Mouse (Mus musculus) hindbrain, embryonic 15.5 days (tissue): Measurements from ENCODE around the gene Hoxa5. TPM values are rescaled to one million over a fixed set of nuclear protein-coding genes. Genes with fewer than 3 reads are reported as not detected.

Experiments
- ATAC-seq: fragments of 200-750 bp; cut with Nextera tagmentation; 2 replicates; pipeline ENCODE4 v1.8.0; 2017; ENCODE audit warnings: low read depth, moderate number of reproducible peaks, moderate TSS enrichment; ENCODE audit not compliant: low FRiP score
- H3K27ac ChIP-seq: fragments of 300-500 bp; sonication (generic); replicated peaks from 2 replicates; pipeline ENCODE4 v1.5.1; 2015; ENCODE audit warnings: mild to moderate bottlenecking, inconsistent platforms
- H3K27me3 ChIP-seq: fragments of 300-500 bp; sonication (generic); 2 replicates; pipeline ENCODE4 v1.6.1; 2015; ENCODE audit warnings: control low read depth, inconsistent platforms
- H3K36me3 ChIP-seq: fragments of 300-500 bp; sonication (generic); 2 replicates; pipeline ENCODE4 v1.6.1; 2015; ENCODE audit warnings: control low read depth, inconsistent platforms
- H3K4me1 ChIP-seq: fragments of 300-500 bp; sonication (generic); replicated peaks from 2 replicates; pipeline ENCODE4 v1.6.1; 2015; ENCODE audit warnings: control low read depth, inconsistent platforms
- H3K4me2 ChIP-seq: fragments of 300-500 bp; sonication (generic); 2 replicates; pipeline ENCODE4 v1.6.1; 2015; ENCODE audit warnings: moderate library complexity, mild to moderate bottlenecking, inconsistent platforms
- H3K4me3 ChIP-seq: fragments of 300-500 bp; sonication (generic); 2 replicates; pipeline ENCODE4 v1.5.1; 2015; ENCODE audit warnings: mild to moderate bottlenecking, inconsistent platforms
- H3K9ac ChIP-seq: fragments of 300-500 bp; sonication (generic); 2 replicates; pipeline ENCODE4 v1.6.1; 2015; ENCODE audit warnings: inconsistent platforms
- H3K9me3 ChIP-seq: fragments of 300-500 bp; sonication (generic); 2 replicates; pipeline ENCODE4 v1.6.1; 2016; ENCODE audit warnings: control low read depth, inconsistent platforms
- WGBS: fragments of 180-500 bp; shearing (Covaris S2); methylation state at CpG from one replicate; pipeline ENCODE4 v1.1.7; 2015; 5-methylcytosine and 5-hydroxymethylcytosine counted together
- polyA plus RNA-seq: library from polyadenylated mRNA; unstranded; fragments of >200 nt; fragmentation: Nextera tagmentation; extraction: Ambion mirVana; gene quantifications from 2 replicates; pipeline ENCODE4 v1.2.1, GENCODE M21; 2015

Gene Hoxa5
- polyA plus RNA-seq, 1 experiment from 2014 or later = 115 TPM

- peak overlapping the region; percentile 97 for H3K4me2 ChIP-seq
- peaks cover 37% of the 10 kb centered on the region for H3K27me3 ChIP-seq
- H3K9ac ChIP-seq = peak overlapping the region; percentile 67
- peak overlapping the region; percentile 89 for H3K27ac ChIP-seq
- peak; percentile 5 for ATAC-seq
- H3K36me3 ChIP-seq = no peaks in the 10 kb centered on the region
- H3K4me1 ChIP-seq = peaks cover 31% of the 10 kb centered on the region
- 1% methylated on average over 12 of the region's 12 CpGs for WGBS
- peak overlapping the region; percentile 87 for H3K4me3 ChIP-seq
- H3K9me3 ChIP-seq = no peaks in the 10 kb centered on the region
These were observed 45.1 kb downstream of the Hoxa5 start for GRCm38 (mm10) chr6:52159164-52159761.

DNA sequence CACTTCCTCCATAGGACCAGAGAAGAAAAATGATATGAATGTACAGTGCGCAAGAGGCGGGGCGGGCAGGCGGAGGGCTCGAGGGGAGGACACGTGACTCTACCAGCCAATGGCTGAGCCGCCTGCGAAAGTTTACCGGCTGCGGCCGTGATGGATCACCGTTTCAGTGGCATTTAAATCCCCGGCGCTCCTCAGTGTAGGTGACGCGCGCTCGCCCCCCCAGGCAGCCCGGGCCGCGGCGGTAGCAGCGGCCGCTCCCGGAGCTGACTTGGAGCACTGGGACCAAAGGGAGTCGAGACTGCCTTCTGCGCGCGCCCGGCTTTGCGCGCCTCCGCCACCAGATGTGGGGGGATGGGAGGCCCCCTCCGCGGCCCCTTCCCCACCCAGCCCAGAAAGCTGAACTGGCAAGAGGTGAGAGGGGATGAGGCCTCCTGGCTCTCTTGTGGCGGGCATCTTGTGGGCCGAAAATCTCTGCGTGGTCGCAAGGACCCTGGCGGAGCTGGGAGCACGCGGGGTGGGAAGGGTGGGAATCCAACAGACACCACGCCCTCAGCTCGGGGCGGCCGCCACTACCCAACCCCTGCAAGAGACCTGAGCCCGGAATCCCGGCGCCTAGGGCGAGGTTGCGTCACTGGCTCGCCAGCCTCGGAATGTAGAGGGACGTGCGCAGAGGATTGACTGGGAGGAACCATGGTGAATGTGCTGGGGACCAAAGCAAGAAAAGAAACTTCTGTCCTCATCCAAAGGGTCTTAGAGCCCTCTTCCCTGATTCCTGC lies 45.9 kb downstream of the Hoxa5 start, which contains the start of gene Hoxa1:
TSS of gene Hoxa1 (minus strand) at position 42 of the 776 bp plus-strand sequence.
- H3K4me1 ChIP-seq = peaks cover 31% of the 10 kb centered on the region
- no peaks in the 10 kb centered on the region for H3K36me3 ChIP-seq
- peak within 1 kb of the TSS; percentile 67 for H3K9ac ChIP-seq
- H3K9me3 ChIP-seq = no peaks in the 10 kb centered on the region
- under 1% methylated on average over 54 of the region's 55 CpGs for WGBS
- H3K27me3 ChIP-seq = peaks cover 44% of the 10 kb centered on the region
- peak within 1 kb of the TSS; percentile 87 for H3K4me3 ChIP-seq
- H3K27ac ChIP-seq = peak within 1 kb of the TSS; percentile 89
- H3K4me2 ChIP-seq = peak within 1 kb of the TSS; percentile 97
- peak; percentile 92 for ATAC-seq

DNA sequence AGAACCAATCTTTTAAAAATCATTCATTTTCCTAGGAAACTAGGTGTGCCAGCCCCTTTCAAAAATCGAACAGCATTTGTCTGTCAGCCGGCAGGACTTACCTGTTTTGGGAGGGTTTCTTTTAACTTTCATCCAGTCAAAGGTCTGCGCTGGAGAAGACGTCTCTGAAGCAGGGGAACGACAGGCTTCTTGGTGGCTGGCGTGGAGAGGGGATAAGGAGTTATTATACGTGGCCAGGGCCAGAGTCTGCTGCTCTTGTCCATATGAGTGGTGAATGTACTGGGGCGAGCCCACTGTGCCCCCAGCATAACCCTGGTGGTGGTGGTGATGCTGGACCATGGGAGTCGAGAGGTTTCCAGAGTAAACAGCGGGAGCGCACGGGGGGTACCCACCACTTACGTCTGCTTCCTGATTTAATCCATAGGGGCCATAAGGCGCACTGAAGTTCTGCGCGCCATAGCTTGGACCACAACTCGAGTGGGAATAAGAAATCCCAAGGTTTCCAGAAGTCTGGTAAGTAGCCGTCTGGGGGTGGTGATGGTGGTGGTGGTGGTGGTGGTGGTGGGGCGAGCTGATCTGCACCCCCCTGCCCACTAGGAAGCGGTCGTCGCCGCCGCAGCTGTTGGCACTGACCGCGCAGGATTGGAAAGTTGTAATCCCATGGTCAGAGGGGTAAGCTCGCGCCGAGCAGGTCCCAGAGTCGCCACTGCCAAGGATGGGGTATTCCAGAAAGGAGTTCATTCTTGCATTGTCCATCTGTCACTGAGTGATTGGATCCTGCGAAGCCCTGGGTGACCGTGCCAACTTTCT lies 46.7 kb downstream of the Hoxa5 start:
- no peak for ATAC-seq
- Histone ChIP-seq H3K27me3 (peaks cover 50% of the 10 kb centered on the region), H3K4me3 (peak overlapping the region; percentile 87), H3K9ac (peak overlapping the region; percentile 27; the same call in 1 of the 2 replicates), H3K27ac (no peak overlapping the region), H3K4me1 (peaks cover 31% of the 10 kb centered on the region), H3K9me3 (no peaks in the 10 kb centered on the region), H3K4me2 (peak overlapping the region; percentile 97), H3K36me3 (no peaks in the 10 kb centered on the region)
- WGBS = 2% methylated on average over 32 of the region's 32 CpGs

DNA sequence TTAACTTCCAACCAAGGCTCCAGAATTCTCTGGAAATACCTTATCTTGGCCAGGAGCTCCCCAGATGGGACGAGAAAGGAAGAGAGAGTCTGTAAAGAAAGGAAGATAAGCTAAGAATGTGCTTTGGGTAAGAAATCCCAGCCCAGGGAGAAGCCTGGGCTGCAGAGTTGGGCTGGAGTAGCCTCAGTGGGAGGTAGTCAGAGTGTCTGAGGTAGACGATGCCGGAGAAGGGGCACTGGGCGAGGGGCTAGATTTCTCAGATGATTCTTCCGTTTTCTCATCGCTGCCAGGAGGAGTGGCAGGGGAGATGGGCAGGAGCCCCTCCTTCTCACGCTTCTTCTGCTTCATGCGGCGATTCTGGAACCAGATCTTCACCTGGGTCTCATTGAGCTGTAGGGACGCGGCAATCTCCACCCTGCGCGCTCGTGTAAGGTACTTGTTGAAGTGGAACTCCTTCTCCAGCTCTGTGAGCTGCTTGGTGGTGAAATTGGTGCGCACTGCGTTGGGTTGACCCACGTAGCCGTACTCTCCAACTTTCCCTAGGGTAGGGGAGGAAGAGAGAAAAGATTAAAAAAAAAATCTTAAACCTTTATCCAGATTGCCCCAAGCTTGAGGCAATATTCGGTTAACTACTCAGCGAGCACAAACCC lies 47.7 kb downstream of the Hoxa5 start:
- H3K27ac ChIP-seq = no peak overlapping the region
- peak overlapping the region; percentile 97 for H3K4me2 ChIP-seq
- H3K4me1 ChIP-seq = peaks cover 31% of the 10 kb centered on the region
- peak overlapping the region; percentile 87 for H3K4me3 ChIP-seq
- ATAC-seq = no peak
- H3K9ac ChIP-seq = no peak overlapping the region
- no peaks in the 10 kb centered on the region for H3K36me3 ChIP-seq
- peaks cover 57% of the 10 kb centered on the region for H3K27me3 ChIP-seq
- no peaks in the 10 kb centered on the region for H3K9me3 ChIP-seq
- 6% methylated on average over 20 of the region's 20 CpGs for whole genome bisulfite sequencing

GRCm38 (mm10) chr6:52155471-52155870 lies 48.9 kb downstream of the Hoxa5 start:
- peaks cover 30% of the 10 kb centered on the region for H3K4me1 ChIP-seq
- H3K4me3 ChIP-seq = no peak overlapping the region
- 51% methylated on average over 3 of the region's 3 CpGs for whole genome bisulfite sequencing
- H3K36me3 ChIP-seq = no peaks in the 10 kb centered on the region
- no peak for ATAC-seq
- H3K27me3 ChIP-seq = peaks cover 60% of the 10 kb centered on the region
- H3K4me2 ChIP-seq = no peak overlapping the region
- H3K9ac ChIP-seq = no peak overlapping the region
- no peak overlapping the region for H3K27ac ChIP-seq
- no peaks in the 10 kb centered on the region for H3K9me3 ChIP-seq

- Histone ChIP-seq H3K9ac (no peak overlapping the region), H3K9me3 (no peaks in the 10 kb centered on the region), H3K4me1 (peaks cover 15% of the 10 kb centered on the region), H3K4me2 (no peak overlapping the region), H3K4me3 (no peak overlapping the region), H3K36me3 (no peaks in the 10 kb centered on the region), H3K27me3 (peaks cover 73% of the 10 kb centered on the region), H3K27ac (no peak overlapping the region)
- ATAC-seq = no peak
- 29% methylated on average over 5 of the region's 5 CpGs for WGBS
These were observed 50.3 kb downstream of the Hoxa5 start for GRCm38 (mm10) chr6:52154044-52154443.

GRCm38 (mm10) chr6:52153270-52153669 lies 51.1 kb downstream of the Hoxa5 start:
- H3K27me3 ChIP-seq = peaks cover 73% of the 10 kb centered on the region
- 5% methylated on average over 6 of the region's 6 CpGs for WGBS
- peaks cover 9% of the 10 kb centered on the region for H3K4me1 ChIP-seq
- no peaks in the 10 kb centered on the region for H3K9me3 ChIP-seq
- no peak overlapping the region for H3K9ac ChIP-seq
- no peak overlapping the region for H3K4me2 ChIP-seq
- H3K27ac ChIP-seq = no peak overlapping the region
- no peak overlapping the region for H3K4me3 ChIP-seq
- H3K36me3 ChIP-seq = no peaks in the 10 kb centered on the region
- ATAC-seq = no peak

GRCm38 (mm10) chr6:52152226-52153193 lies 51.9 kb downstream of the Hoxa5 start:
- 12% methylated on average over 16 of the region's 16 CpGs for WGBS
- H3K27ac ChIP-seq = no peak overlapping the region
- H3K4me2 ChIP-seq = no peak overlapping the region
- no peaks in the 10 kb centered on the region for H3K36me3 ChIP-seq
- H3K4me1 ChIP-seq = peaks cover 2% of the 10 kb centered on the region; the same call in 1 of the 2 replicates
- no peak overlapping the region for H3K9ac ChIP-seq
- no peak overlapping the region for H3K4me3 ChIP-seq
- H3K27me3 ChIP-seq = peaks cover 75% of the 10 kb centered on the region
- H3K9me3 ChIP-seq = no peaks in the 10 kb centered on the region
- ATAC-seq = no peak
